Mouse (Mus musculus): ENCODE results near the gene Adprm.

DNA sequence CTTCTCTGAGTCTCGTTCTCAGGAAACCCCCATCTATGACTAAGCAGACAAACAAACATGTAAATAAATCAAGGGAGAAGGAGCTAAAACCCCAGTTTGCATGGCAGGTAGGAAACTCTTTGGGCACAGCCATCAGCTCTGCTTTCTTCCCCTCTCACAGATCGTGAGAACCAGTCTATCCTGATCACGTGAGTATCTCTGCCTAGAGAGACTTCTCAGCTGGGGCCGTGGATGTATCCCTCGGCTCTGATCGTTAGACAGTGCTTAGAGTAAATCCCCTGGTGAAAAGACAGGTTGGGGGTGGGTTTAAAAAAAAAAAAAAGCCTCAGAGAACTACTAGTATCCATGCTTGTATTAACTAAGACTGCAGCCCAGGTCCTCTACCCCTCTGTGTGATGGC, 30.8 kb upstream of the Adprm start:
- no peak for TF ChIP-seq TCF3 (IDR thresholded peaks at IDR 0.05; ENCODE audit: insufficient read length, low read depth)
- no peak for TF ChIP-seq POLR2A (IDR thresholded peaks at IDR 0.05; ENCODE audit: insufficient read length, low read depth)

All from myocyte (in vitro differentiated cells).